Mouse (Mus musculus): ENCODE measurements around the gene Popdc3. TPM values are rescaled to one million over a fixed set of nuclear protein-coding genes. Genes with fewer than 3 reads are reported as not detected.

The Popdc3 gene
- total and polyA plus RNA-seq, 3 experiments: not detected

GRCm38 (mm10) chr10:45344381-45344780 lies 166.5 kb downstream of the Popdc3 start:
- TF ChIP-seq CTCF (IDR thresholded peaks at IDR 0.05 in 2 of 3, conservative IDR thresholded peaks at IDR 0.05 in 1 of 3; ENCODE audit: control insufficient read depth in 1 of 3, insufficient read depth in 1 of 3, low read depth in 2 of 3, low read length in 3 of 3, poor library complexity in 1 of 3, severe bottlenecking in 1 of 3) (peak in 2 of 3 experiments; percentile 27 to 44; a peak in 3 of 6 replicates), ZC3H11A (IDR thresholded peaks at IDR 0.05; ENCODE audit: low read depth, low read length) (no peak), RAD21 (IDR thresholded peaks at IDR 0.05; ENCODE audit: low read depth, low read length) (peak; percentile 19)
- H3K27me3 ChIP-seq (ENCODE audit: control insufficient read depth in 1 of 2, insufficient read depth in 2 of 2, low read length in 2 of 2): no peaks in the 10 kb centered on the region
- no peak overlapping the region for H3K9ac ChIP-seq (ENCODE audit: control insufficient read depth, low read depth, low read length, poor library complexity, severe bottlenecking)
- no peaks in the 10 kb centered on the region for H3K79me2 ChIP-seq (ENCODE audit: control insufficient read depth, insufficient read depth, low read length, poor library complexity)
- peak; percentile 11 for DNase-seq (ENCODE audit: low read depth, low spot score)
- H3K9me3 ChIP-seq (replicated peaks; ENCODE audit: insufficient read depth, low read length): no peaks in the 10 kb centered on the region
- H3K27ac ChIP-seq (ENCODE audit: control insufficient read depth, low read depth, low read length): no peak overlapping the region
- no peaks in the 10 kb centered on the region for H3K36me3 ChIP-seq (ENCODE audit: control insufficient read depth in 1 of 2, insufficient read depth in 2 of 2, low read length in 2 of 2)
- no peak overlapping the region for H3K4me3 ChIP-seq (ENCODE audit: control insufficient read depth in 1 of 2, insufficient read depth in 1 of 2, low read depth in 2 of 2, low read length in 2 of 2)
- H3K4me1 ChIP-seq (ENCODE audit: control insufficient read depth in 1 of 2, insufficient read depth in 2 of 2, low read length in 2 of 2): no peaks in the 10 kb centered on the region

GRCm38 (mm10) chr10:45345217-45345616 lies 167.3 kb downstream of the Popdc3 start:
- Histone ChIP-seq H3K27ac (ENCODE audit: control insufficient read depth, low read depth, low read length) (no peak overlapping the region), H3K79me2 (ENCODE audit: control insufficient read depth, insufficient read depth, low read length, poor library complexity) (no peaks in the 10 kb centered on the region), H3K4me3 (ENCODE audit: control insufficient read depth in 1 of 2, insufficient read depth in 1 of 2, low read depth in 2 of 2, low read length in 2 of 2) (no peak overlapping the region), H3K4me1 (ENCODE audit: control insufficient read depth in 1 of 2, insufficient read depth in 2 of 2, low read length in 2 of 2) (no peaks in the 10 kb centered on the region), H3K9me3 (replicated peaks; ENCODE audit: insufficient read depth, low read length) (no peaks in the 10 kb centered on the region), H3K27me3 (ENCODE audit: control insufficient read depth in 1 of 2, insufficient read depth in 2 of 2, low read length in 2 of 2) (no peaks in the 10 kb centered on the region), H3K9ac (ENCODE audit: control insufficient read depth, low read depth, low read length, poor library complexity, severe bottlenecking) (no peak overlapping the region), H3K36me3 (ENCODE audit: control insufficient read depth in 1 of 2, insufficient read depth in 2 of 2, low read length in 2 of 2) (no peaks in the 10 kb centered on the region)
- no peak for DNase-seq (ENCODE audit: low read depth, low spot score)
- TF ChIP-seq POLR2AphosphoS2 (IDR thresholded peaks at IDR 0.05; ENCODE audit: low read length) (no peak), CHD1 (IDR thresholded peaks at IDR 0.05; ENCODE audit: low read depth, low read length) (no peak), TBP (IDR thresholded peaks at IDR 0.05; ENCODE audit: low read depth, low read length) (no peak), UBTF (IDR thresholded peaks at IDR 0.05; ENCODE audit: borderline replicate concordance, insufficient read depth, low read depth, low read length) (no peak), MAFK (IDR thresholded peaks at IDR 0.05; ENCODE audit: borderline replicate concordance, low read depth, low read length) (no peak), MAX (IDR thresholded peaks at IDR 0.05; ENCODE audit: low read length) (no peak), SMC3 (IDR thresholded peaks at IDR 0.05; ENCODE audit: low read depth, low read length) (no peak), GABPA (IDR thresholded peaks at IDR 0.05; ENCODE audit: low read depth, low read length) (no peak), HCFC1 (IDR thresholded peaks at IDR 0.05; ENCODE audit: low read depth, low read length) (no peak), NELFE (IDR thresholded peaks at IDR 0.05; ENCODE audit: low read depth, low read length) (no peak), CHD2 (IDR thresholded peaks at IDR 0.05; ENCODE audit: low read length) (no peak), POLR2A (IDR thresholded peaks at IDR 0.05; ENCODE audit: control insufficient read depth in 1 of 2, insufficient read depth in 1 of 2, low read depth in 1 of 2, low read length in 2 of 2, poor library complexity in 1 of 2) (no peak), MYB (IDR thresholded peaks at IDR 0.05; ENCODE audit: low read depth, low read length) (no peak), NRF1 (IDR thresholded peaks at IDR 0.05; ENCODE audit: insufficient read depth, low read depth, low read length, poor library complexity, severe bottlenecking) (no peak), EP300 (IDR thresholded peaks at IDR 0.05; ENCODE audit: low read depth in 1 of 2, low read length in 2 of 2) (no peak)

Data from MEL (cell line).